Mouse (Mus musculus) embryo, embryonic 11.5 days (tissue): ENCODE results near the gene Tekt4.

Source experiments
- DNase-seq: peaks from one replicate; pipeline ENCODE4 v3.0.0-alpha.2; 2012; ENCODE audit warnings: low read depth, low spot score

The Tekt4 gene

DNA sequence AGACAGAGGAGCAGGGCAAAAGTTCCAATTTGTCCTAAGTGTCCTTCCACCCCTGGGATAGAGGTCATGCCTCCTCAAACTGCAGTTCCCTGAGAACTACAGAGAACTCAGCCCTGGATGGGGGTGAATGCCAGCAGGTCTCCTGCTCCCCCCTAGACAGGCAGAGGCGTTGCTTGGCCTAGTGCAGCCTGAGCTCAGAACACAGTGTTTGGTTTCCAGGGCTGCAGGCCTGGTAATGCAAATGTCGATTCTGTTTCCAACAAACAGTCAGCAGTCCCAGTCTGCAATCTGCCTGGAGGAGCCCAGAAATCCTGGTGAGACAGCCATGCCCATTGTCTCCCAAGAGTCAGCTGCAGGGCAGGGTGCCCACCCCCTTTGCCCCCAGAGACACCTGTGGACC, at the start of gene Tekt4:
Gene Tekt4, plus strand, starts transcription at position 344 of the 400 bp plus-strand sequence.
- no peak for DNase-seq

DNA sequence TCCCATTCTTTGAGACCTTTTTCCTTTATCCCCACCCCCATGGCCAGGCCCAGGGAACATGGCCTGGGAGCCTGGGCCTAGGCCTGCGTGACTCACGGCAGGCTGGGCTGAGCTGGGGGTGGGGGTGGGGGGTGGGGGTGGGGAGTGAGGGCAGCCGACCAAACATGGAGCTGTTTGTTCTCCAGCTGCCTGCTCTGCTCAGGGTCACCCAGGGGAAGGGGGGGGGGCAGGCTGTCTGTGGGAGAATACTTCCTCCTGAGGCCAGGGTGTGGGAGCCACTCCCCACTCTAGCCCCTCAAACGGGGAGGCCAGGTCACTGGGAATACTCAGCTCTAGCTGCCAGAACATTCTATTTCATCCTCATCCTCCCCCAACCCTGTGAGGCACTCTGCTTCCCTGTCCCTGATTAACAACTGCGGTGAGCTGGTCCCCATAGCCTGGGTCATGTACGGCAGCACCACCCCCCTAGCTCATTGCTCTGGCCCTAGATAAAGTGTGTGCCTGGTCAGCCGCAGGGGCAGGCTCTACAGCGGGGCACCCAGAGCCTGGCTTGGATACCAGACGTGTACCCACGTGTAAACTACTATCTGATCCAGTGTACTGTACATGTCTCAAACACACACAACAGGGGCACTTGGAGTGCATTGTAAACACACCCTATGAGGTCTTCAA, 49.1 kb upstream of the Tekt4 start:
- no peak for DNase-seq

DNA sequence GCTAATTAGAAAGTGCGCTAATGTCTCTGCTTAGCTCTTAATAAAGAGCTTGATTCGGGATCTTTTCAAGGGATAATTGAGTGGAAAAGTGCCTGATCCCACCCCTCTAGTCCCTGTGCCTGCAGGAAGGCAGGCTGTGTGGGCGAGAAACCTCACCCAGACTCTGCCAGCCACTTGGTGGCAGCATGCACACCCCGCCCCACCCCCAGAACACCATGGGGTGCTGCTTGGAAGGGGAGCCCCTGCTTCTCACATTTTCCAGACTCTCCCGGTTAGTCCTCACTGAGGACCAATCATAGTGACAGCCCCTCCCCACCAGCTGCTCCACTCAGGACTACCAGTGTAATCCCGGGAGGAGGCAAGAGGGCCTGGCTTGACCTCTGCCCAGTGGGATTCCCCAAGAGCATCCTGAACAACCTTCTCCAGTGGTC, 48.4 kb upstream of the Tekt4 start:
- DNase-seq, result no peak

DNA sequence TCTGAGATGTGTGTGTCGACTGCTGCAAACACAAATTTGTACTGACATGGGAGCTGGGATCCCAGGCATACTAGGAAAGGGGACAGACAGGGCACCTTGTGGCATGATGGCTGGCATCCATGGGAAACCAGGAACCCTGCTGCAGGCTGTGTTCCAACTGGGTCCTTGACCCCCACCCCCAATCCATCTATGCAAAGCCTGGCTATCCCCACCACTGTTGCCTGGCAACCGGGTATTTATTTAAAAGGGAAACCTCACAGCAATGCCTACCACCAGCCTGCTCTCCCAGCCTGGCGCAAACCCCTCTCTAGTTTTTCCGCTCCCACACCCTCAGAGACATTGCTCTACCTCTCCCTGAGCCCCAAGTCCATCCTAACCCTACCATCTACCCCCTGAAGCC, 47.1 kb upstream of the Tekt4 start:
- no peak for DNase-seq

DNA sequence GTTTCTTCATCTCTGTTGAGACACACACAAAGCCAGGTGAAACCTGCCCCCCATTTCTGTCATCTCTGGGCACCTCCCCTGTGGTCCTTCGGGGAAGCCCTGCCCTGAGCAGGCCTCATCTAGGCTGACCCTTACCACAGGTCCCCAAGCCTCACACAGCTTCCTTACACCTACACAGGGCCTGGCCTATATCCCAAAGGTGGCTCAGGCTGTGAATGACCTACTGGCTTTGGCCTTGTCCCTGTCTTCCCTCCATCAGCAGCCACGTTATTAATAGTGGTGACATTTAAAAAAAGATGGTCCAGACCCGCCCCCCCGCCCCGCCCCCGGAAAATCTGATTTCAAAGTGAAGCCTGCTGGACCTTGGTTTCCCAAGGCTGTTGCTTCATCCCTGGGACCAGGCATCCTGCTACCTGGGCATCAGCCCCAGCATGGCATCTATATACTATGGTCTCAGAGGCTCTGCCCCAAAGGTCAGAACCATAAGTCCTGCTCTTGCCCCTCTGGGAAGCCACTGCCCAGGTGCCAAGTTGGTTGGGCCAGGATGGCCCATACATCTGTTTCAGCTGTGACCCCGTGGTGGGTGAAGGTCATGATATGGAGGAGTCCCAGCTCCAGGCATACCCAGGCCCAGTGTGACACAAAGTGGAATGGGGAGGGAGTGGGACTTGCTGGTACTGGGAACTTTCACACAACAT, 46.0 kb upstream of the Tekt4 start:
- DNase-seq, result no peak

DNA sequence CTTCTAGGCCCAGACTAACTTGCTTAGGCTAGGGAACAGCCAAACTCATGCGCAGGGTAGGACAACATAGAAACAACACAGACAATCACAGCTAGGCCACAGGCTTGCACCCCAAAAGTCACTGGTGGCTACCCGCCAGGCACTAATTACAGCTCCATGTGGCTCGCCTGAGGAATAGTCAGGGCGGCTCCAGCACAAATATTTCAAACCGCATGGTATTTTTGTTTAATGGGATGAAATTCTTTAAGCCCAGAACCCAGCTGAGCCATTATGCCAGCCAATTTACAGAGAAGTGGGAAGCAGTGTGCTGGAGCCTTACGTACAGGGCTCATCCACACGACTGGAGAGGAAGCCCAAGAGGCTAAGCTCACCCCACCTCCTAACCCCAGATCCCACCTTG, 44.8 kb upstream of the Tekt4 start:
- no peak for DNase-seq

DNA sequence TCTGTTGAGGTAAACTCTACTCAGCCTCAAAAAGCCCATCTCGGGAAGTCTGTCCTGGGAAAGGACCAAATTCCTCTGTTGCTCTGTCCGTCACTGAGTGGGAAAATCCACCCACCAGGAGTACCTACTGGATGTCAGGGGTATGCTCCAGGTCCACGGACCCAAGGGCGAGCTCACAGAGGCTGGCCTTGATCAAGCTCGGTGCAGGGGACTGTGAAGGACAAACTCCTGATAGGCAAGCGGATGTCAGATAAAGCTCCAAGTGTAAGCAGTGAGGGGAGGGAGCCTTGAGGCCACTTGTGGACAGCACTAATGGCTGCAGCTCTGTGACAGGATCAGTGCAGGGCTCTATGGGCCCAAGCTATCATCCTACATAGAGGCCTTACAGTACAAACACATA, 44.2 kb upstream of the Tekt4 start:
- no peak for DNase-seq

DNA sequence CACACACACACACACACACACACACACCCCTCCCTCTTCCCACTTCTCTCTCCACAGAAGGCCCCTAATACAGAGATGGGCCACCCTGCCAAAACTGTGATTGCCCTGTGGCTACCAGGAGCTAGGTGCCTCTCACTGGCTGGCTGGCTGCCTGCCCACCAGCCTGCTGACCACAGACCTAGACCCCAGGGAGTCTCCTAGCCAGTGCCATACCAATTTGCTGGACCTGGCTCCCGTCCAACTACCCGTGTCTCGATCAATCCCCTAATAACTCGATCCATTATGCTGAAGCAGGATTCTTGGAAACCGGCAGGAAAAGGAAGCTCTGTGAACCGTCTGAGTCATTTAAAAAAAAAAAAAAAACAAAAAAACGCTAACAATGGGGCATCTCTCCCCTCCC, 43.6 kb upstream of the Tekt4 start:
- no peak for DNase-seq

DNA sequence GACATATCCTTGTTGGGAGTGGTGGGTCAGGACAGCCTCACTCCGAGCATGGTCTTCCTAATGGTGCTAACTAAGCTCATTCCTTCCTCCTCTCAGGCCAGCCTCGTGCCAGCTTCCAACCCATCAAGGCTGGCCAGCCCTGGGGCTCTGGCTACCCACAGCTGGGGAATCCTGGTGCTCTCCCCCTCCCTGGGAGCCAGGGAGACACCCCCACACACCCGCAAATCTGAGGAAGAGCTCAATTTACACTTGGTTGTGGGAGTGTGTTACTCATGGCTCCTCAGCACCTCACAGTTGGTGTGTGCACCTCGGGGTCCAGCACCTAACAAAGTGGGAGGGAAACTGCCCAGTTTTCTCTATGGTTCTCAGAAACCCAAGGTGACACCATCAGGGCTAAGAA, 43.2 kb upstream of the Tekt4 start:
- DNase-seq, result no peak

DNA sequence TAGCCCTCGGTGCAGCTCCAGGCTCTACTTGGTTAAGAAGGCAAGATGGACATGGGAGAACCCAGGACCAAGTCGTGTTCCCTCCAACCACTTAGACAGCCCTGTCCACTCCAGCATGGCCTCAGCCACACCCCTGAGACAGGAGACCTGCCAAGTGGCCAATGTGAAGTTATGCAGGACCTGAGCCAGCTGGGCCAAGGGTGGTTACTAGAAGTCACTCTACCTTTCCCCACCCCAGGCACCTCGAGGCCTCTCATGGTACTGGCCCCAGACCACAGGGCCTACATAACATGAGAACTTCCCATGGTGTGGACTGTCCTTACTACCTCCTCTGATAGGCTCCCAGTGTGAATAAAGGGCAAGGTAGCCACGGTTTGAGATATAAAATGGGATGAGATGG, 40.2 kb upstream of the Tekt4 start:
- no peak for DNase-seq

DNA sequence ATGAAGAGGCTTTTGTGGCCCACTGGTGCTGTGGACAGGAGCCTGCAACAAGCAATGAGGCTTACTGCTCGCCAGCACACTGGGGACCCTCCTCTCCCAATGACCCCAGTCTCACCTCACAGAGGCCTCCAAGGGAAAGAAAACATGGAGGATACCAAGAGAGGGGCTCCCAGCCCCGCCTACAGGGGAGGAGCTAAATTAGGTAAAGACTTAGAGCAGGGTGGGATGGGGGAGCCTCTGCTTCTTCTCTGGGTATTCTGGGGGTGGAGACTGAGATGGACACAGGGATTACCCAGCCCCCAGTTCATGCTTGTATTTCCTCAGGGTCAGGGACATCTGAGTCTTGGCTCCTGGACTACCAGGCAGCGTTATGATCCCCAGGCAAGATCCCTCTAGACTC, 39.5 kb upstream of the Tekt4 start:
- DNase-seq, result no peak

DNA sequence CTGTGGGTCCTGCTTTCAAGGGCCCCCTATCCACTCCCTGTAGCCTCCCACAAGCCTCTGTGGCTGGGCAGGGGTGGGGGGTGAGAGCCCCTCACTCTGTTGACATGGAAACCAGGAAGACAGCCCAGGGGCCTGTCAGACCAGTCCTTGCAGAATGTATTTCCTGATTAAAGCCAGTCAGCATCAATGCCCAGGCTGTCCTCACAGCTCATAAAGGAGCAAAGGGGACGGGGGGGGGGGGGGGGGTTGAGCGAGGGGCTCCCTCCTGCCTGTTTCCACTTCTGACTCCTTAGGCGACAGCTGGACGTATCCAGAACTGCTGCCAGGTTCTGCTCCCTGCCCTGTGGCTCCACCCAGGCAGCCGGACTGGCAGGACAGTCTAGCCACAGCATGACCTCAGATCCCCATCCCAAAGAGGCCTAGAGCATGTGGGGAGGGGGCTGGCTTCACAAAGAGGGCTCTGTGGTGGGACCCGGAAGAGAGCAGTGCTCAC, 38.9 kb upstream of the Tekt4 start:
- DNase-seq, result no peak

DNA sequence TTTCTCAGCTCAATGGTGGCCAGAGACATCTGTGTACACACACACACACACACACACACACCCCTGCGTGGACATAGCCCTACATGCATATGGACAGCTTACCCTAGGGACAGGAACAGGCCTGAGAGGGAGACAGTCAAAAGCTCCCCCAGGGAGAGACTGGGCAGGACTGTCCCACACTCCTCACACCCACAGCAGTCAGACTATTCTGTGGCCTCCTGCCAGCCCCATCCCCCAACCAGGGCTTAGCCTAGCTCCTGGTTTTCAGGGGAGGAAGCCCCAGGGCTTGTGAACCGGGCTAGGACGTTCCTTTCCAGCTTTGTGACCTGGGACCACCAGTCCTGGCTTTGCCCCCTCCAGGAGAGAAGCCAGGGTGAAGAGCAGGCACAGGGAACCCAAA, 38.2 kb upstream of the Tekt4 start:
- no peak for DNase-seq

DNA sequence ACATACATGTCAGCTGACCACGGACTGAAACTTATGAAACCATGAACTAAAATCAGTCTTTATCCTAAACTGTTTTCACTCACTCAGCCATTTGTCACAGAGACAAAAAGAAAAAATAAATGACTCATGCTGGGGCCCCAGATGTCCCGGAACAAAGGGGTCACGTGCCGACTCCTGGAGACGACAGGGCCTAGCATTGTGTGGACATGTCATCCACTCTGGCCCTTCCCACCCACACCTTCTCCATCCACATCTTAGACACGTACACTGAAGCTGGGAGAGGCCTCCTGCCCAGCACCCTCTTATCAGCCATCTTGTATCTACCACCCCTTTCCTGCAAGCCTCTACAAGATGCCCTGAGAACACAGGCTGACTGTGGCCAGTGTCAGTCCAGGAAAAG, 36.4 kb upstream of the Tekt4 start:
- no peak for DNase-seq

DNA sequence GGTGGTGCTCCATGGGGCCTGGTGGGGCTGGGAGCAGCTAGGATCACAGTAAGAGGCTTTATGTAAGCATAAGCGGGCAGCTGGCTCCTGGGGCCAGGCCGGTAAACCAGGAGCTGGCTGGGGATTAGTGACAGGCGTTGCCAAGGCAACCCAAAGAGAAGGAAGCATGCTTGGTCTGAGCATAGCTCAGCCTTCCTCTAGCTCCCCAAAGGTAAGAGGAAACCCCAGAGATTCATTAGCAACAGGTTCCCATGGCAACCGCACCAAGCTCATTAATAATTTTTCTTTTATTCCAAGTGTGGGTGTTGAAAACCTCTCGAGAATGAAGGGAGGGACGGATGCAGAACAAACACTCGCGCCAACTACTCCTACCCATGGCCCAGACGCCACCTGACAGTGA, 35.5 kb upstream of the Tekt4 start:
- no peak for DNase-seq

DNA sequence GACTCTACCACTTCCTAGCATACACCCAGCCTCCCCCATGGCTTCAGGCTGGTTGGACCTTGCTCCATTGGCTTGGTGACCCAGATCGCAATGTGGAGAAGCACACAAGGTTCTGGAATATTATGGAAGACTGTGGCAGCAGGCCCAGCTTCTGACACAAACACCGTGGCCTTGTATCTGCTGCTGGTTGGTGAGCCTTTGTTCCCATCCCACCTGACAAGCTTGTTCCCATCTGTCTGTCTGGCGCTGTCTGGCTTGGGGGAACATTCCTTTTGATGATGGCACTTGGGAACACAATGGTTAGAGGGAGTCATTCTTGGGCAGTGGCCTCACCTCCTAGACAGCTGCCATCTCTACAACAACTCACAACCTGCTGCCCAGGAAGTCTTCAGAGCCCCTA, 33.4 kb upstream of the Tekt4 start:
- DNase-seq, result no peak

DNA sequence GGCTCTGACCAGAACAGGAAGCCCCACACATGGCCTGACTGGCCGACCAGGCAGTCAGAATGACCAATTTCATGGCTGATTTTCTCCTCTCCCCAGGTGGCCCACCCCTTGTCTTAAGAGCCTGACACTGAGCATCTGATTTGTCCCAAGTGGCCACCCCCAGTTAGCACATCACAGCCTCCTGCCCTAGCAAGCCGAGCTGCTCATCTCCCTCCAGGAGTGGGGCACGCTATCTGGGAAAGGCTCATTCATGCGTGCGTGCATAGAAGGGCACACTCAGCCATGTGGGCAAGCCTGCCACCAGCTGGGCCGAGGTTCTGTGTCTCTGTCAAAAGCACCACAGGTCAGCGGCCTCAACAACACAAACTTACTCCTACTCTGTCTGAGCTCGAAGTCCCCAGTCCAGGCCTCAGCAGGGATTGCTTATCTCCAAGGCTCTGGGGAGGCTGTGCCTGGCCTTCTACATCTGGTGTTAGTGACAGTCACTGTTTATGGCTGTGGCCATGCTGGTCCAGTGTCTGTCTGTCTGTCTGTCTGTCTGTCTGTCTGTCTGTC, 29.8 kb upstream of the Tekt4 start:
- no peak for DNase-seq

DNA sequence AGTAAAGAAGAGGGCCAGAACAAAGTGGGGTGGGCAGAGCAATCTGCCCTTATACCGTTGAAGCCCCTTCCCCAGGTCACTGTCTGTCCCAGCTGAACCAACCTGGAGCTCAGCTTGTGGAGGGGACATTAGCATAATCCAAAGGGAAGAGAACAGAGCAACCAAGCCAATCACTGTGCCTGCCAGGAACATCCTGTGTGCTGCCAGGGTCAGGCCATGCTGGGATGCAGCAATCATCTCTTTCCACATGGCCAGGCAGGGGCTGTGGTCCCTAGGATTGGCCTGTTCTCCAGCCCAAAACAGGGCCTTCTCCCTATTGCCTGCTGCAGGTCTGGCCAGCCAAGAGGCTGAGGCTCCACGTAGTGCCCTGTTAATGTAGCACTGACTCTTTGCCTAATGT, 28.4 kb upstream of the Tekt4 start:
- no peak for DNase-seq

DNA sequence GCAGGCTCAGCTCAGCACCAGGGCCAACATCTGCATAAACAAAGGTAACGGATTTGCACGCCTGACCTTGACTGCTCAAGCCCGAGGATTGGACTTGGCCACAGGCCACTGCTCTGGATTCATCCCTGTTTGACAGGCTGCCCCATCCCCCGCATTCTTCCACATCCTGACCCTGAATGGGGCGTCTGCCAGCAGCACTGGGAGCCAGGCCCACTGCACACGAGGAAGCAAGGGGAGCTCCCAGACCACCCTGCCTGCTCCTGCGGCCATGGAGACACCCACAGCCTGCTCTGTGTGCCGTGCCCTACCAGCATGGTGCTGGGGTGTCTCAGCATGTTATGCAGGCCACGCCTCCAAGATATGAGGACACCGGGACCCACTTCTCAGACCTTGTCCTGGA, 27.0 kb upstream of the Tekt4 start:
- DNase-seq, result no peak

DNA sequence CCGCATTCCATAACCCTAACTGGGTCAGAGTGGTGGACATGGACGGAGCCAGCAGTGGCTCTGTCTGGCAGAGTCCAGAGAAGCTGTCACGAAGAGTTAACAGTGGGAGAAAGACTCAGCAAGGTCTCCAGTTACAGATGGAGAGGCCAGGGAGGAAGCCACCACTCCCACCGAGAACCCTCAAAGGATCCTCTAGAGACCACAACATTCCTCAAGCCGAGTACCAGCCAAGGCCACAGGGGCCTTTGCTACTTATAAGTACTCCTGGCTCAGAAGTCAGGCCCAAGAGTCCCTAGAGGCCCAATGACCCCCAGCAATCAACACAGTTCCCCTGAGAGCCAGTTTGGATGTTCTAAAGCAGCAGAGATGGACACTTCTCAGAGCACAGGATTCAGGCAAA, 25.2 kb upstream of the Tekt4 start:
- DNase-seq, result no peak

DNA sequence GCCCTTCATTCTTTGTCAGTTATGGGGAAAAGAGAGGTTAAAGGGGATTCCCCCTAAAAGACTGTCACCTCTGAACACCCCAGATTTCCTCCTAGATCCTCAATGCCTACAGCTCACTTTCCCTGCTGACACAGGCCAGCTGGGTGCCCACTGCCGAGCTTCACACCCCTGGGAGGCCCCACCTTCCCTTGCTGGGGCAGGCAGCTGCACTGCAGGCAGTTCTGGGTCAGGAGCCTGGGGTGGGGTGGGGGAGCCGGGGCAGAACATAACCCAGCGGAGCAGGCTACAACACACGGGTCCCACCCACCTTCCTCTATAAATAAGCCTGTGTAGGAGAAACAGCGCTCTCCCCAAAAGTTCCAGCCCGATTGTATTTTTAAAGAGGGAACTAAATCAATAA, 24.5 kb upstream of the Tekt4 start:
- DNase-seq, result no peak

DNA sequence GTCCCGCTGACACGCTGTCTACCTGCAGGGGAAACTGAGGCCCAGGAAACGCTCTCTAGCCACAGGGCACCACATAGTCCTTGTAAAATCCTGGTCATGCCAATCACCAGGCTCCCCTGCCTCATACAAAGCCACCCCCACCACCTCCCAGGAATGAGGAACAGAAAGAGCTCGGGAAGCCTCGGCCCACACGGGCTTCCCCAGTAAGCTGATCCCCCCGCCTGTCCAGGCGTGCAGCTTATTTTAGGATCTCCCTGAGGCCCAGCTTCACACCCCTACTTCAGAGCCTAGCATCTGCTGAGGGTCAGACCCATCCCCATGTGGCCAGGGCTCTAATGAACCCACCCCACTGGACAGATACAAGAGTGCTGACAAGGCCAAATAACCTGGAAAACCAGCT, 23.9 kb upstream of the Tekt4 start:
- no peak for DNase-seq
